Mouse (Mus musculus): ENCODE results near the gene Gm11027. TPM values are rescaled to one million over a fixed set of nuclear protein-coding genes. Genes with fewer than 3 reads are reported as not detected.

Gene Gm11027
- polyA plus RNA-seq, 1 experiment from 2014 or later, result not detected

DNA sequence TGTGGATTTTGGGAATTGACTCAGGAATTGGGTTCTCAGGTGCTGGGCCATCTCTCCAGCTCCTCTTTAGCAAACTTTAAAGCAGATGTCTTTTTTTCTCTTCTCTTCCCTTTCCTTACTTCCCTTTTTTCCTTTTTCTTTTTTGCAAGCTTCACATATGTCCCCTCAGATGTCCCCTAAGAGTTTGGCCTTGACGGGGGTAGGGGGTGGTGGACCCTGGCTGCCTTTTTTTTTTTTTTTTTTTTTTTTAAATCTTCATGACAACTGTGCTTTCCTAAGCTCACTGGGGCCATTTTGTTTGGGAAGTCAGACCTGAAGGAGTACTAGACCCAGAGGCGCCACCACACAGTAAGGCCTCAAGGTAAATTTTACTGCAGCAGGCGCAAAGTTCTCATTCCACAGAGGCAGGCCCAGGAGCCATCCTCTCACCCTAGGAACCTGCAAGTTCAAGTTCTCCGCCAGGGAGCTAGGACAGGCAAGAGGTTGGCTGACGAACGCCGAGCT lies 5.0 kb downstream of the Gm11027 start:
- no peaks in the 10 kb centered on the region for H3K27me3 ChIP-seq (ENCODE audit: control insufficient read depth, insufficient read depth, low read length)
- H3K4me1 ChIP-seq (replicated peaks; ENCODE audit: control insufficient read depth, insufficient read depth), result no peaks in the 10 kb centered on the region
- peak overlapping the region; percentile 99 for H3K9ac ChIP-seq (ENCODE audit: low read length)
- peak overlapping the region; percentile 88 for H3K4me2 ChIP-seq (replicated peaks; ENCODE audit: low read depth)
- H3K27ac ChIP-seq (replicated peaks), result peak overlapping the region; percentile 98
- DNase-seq (ENCODE audit: low spot score) (no peak), ATAC-seq (ENCODE audit: low FRiP score, low TSS enrichment) (peak; percentile 5)
- H3K36me3 ChIP-seq (ENCODE audit: control insufficient read depth, insufficient read depth, low read length), result no peaks in the 10 kb centered on the region
- 6% methylated on average over 7 of the region's 7 CpGs for WGBS
- H3K9me3 ChIP-seq (ENCODE audit: control insufficient read depth, low read length), result no peaks in the 10 kb centered on the region
- TF ChIP-seq CTCF (IDR thresholded peaks at IDR 0.05; ENCODE audit: low read depth), result no peak
- no peak for TF ChIP-seq EP300 (optimal IDR thresholded peaks at IDR 0.05)
- peak overlapping the region; percentile 100 for H3K4me3 ChIP-seq (ENCODE audit: low read depth, low read length)

DNA sequence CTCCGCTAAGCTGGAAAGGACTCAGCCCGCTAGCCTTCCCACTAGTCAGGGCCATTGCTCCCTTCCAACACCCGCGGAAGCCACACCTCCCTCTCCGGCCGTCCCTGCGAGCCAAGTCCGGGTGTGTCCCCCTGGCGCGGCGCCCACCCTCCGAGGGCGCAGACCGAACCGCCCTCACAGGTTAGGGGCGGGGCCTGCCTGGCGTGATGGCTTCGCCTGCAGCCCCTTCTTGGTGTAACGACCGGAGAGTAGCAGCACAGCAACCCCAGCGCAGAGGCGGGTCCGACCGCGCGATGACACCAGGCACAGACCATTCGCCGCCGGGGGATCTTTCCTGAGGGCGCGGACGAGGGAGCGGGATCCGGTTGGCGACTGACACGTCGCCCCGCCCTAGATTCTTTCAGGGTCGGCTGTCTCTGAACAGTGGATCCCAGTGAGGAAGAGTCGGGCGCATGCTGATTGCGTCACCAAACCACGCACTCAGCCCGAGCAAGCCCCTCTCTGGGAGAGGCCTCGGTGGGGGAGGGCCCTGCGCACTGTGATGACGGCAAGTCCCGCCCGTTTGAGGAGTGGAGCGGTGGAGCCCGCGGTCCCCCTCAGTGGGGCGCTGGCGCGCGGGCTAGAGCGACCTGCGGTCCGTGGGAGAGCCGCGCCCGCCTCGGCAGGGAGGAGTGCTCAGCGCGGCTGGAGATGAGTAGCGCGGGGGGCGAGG lies 5.6 kb downstream of the Gm11027 start, which contains the start of gene Esyt2:
Esyt2 (plus strand) TSS at position 544 of the 712 bp plus-strand sequence.
- Histone ChIP-seq H3K36me3 (ENCODE audit: control insufficient read depth, insufficient read depth, low read length) (no peaks in the 10 kb centered on the region), H3K27ac (replicated peaks) (peak within 1 kb of the TSS; percentile 98), H3K4me2 (replicated peaks; ENCODE audit: low read depth) (peak within 1 kb of the TSS; percentile 88), H3K4me3 (ENCODE audit: low read depth, low read length) (peak within 1 kb of the TSS; percentile 100), H3K4me1 (replicated peaks; ENCODE audit: control insufficient read depth, insufficient read depth) (no peaks in the 10 kb centered on the region), H3K27me3 (ENCODE audit: control insufficient read depth, insufficient read depth, low read length) (no peaks in the 10 kb centered on the region), H3K9me3 (ENCODE audit: control insufficient read depth, low read length) (no peaks in the 10 kb centered on the region), H3K9ac (ENCODE audit: low read length) (peak within 1 kb of the TSS; percentile 99)
- ATAC-seq (ENCODE audit: low FRiP score, low TSS enrichment) (peak; percentile 98), DNase-seq (ENCODE audit: low spot score) (peak; percentile 100)
- peak; percentile 92 for TF ChIP-seq EP300 (optimal IDR thresholded peaks at IDR 0.05)
- peak; percentile 67 for TF ChIP-seq CTCF (IDR thresholded peaks at IDR 0.05; ENCODE audit: low read depth)
- WGBS, result 1% methylated on average over 64 of the region's 68 CpGs

DNA sequence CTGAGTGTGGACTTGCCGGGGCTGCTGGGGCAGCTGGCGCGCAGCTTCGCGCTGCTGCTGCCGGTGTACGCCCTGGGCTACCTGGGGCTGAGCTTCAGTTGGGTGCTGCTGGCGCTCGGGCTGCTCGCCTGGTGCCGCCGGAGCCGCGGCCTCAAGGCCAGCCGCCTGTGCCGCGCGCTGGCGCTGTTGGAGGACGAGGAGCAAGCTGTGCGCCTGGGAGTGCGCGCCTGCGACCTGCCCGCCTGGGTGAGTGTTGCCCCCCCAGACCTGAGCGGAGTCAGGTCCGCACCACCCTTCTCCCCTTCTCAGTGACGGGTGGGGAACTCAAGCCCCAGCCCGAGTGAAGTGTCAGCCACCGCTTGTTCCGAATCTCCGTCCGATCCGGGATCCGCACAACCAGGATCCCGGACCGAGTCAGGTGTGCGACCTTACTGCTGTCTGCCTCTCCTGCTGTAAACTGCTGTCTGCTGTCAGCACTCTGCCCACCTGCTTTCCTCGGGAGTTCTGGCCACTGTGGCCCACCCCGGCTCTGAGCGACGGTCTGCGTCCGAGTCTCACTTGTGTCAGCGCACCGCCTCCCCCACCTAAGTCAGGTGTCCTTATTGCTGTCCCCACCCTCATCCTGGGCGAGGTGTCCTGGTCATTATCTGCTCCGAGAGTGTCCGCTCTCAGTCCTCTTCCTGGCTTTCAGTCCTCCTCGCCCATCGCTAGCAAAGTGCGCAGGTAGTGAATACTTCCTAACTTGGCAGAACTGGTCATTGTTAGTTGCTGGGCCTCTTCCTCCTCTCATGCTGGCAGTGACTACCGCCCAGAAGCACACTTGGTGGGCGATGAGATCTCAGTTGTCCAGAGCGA lies 6.5 kb downstream of the Gm11027 start:
- Histone ChIP-seq H3K9me3 (ENCODE audit: control insufficient read depth, low read length) (no peaks in the 10 kb centered on the region), H3K27me3 (ENCODE audit: control insufficient read depth, insufficient read depth, low read length) (no peaks in the 10 kb centered on the region), H3K9ac (ENCODE audit: low read length) (peak overlapping the region; percentile 99), H3K4me3 (ENCODE audit: low read depth, low read length) (peak overlapping the region; percentile 100), H3K27ac (replicated peaks) (peak overlapping the region; percentile 98), H3K4me2 (replicated peaks; ENCODE audit: low read depth) (peak overlapping the region; percentile 88), H3K36me3 (ENCODE audit: control insufficient read depth, insufficient read depth, low read length) (no peaks in the 10 kb centered on the region), H3K4me1 (replicated peaks; ENCODE audit: control insufficient read depth, insufficient read depth) (no peaks in the 10 kb centered on the region)
- ATAC-seq (ENCODE audit: low FRiP score, low TSS enrichment) (peak; percentile 53), DNase-seq (ENCODE audit: low spot score) (peak; percentile 50)
- no peak for TF ChIP-seq EP300 (optimal IDR thresholded peaks at IDR 0.05)
- no peak for TF ChIP-seq CTCF (IDR thresholded peaks at IDR 0.05; ENCODE audit: low read depth)
- WGBS, result under 1% methylated on average over 42 of the region's 55 CpGs

DNA sequence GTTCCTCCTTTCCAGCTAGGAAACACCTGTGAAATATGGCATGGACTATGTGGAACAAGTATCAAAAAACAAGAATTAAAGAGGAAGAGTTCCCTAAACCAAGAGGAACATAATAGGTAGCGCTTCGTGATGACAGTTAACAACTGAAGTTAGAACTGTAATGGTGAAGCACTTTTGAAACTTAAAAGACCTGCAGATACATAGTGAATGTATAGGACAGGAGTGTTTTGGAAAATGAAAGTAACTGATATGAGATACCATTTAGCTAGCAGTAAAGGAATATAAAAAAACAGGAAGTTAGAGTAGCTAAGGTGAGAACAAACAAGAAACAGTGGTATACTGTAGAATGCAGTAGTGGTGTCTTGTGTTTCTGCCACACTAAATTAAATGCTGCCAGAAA lies 7.7 kb downstream of the Gm11027 start:
- peak overlapping the region; percentile 24 for H3K4me3 ChIP-seq (ENCODE audit: low read depth, low read length)
- DNase-seq (ENCODE audit: low spot score) (no peak), ATAC-seq (ENCODE audit: low FRiP score, low TSS enrichment) (no peak)
- H3K4me2 ChIP-seq (replicated peaks; ENCODE audit: low read depth), result peak overlapping the region; percentile 35
- no peaks in the 10 kb centered on the region for H3K27me3 ChIP-seq (ENCODE audit: control insufficient read depth, insufficient read depth, low read length)
- TF ChIP-seq CTCF (IDR thresholded peaks at IDR 0.05; ENCODE audit: low read depth), result no peak
- TF ChIP-seq EP300 (optimal IDR thresholded peaks at IDR 0.05), result no peak
- 77% methylated on average over 2 of the region's 2 CpGs for WGBS
- H3K9me3 ChIP-seq (ENCODE audit: control insufficient read depth, low read length), result no peaks in the 10 kb centered on the region
- no peak overlapping the region for H3K27ac ChIP-seq (replicated peaks)
- no peaks in the 10 kb centered on the region for H3K4me1 ChIP-seq (replicated peaks; ENCODE audit: control insufficient read depth, insufficient read depth)
- H3K9ac ChIP-seq (ENCODE audit: low read length), result no peak overlapping the region
- no peaks in the 10 kb centered on the region for H3K36me3 ChIP-seq (ENCODE audit: control insufficient read depth, insufficient read depth, low read length)

DNA sequence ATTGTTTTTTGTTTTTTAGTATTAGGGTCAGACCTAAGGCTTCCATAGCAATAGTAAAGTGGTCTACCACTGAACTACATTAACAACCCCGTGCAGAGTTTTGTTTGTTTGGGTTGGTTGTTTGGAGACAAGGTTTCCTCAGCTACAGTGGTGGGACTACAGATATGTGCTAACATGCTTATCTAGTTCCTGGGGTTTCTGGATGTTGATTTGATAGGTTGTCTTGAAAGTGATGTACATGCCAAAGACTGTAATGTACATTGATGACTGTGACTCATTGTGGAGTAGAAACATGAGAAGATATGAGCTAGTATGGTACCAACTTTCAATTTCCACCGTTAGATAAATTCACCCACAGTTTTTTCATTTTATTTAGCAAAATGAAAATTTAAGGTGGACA lies 8.3 kb downstream of the Gm11027 start:
- 67% methylated on average over 2 of the region's 2 CpGs for WGBS
- Histone ChIP-seq H3K36me3 (ENCODE audit: control insufficient read depth, insufficient read depth, low read length) (no peaks in the 10 kb centered on the region), H3K27ac (replicated peaks) (no peak overlapping the region), H3K9me3 (ENCODE audit: control insufficient read depth, low read length) (no peaks in the 10 kb centered on the region), H3K4me2 (replicated peaks; ENCODE audit: low read depth) (peak overlapping the region; percentile 35; the same call in 1 of the 2 replicates), H3K4me1 (replicated peaks; ENCODE audit: control insufficient read depth, insufficient read depth) (no peaks in the 10 kb centered on the region), H3K4me3 (ENCODE audit: low read depth, low read length) (no peak overlapping the region; the same call in 1 of the 2 replicates), H3K27me3 (ENCODE audit: control insufficient read depth, insufficient read depth, low read length) (no peaks in the 10 kb centered on the region), H3K9ac (ENCODE audit: low read length) (no peak overlapping the region)
- ATAC-seq (ENCODE audit: low FRiP score, low TSS enrichment), result no peak
- TF ChIP-seq EP300 (optimal IDR thresholded peaks at IDR 0.05) (no peak), CTCF (IDR thresholded peaks at IDR 0.05; ENCODE audit: low read depth) (no peak)
- DNase-seq (ENCODE audit: low spot score), result no peak
